Mouse (Mus musculus): ENCODE measurements around the gene Fth1. TPM values are rescaled to one million over a fixed set of nuclear protein-coding genes. Genes with fewer than 3 reads are reported as not detected.

The Fth1 gene
- polyA plus RNA-seq, 1 experiment = 777 TPM

GRCm38 (mm10) chr19:10015442-10015841 lies 35.0 kb downstream of the Fth1 start:
- TF ChIP-seq CTCF (IDR thresholded peaks at IDR 0.05; ENCODE audit: borderline replicate concordance, extremely low read depth, insufficient read depth, insufficient read length) (no peak), POLR2A (IDR thresholded peaks at IDR 0.05; ENCODE audit: borderline replicate concordance, extremely low read depth, insufficient read depth, insufficient read length, poor library complexity, severe bottlenecking) (no peak)
- no peak for DNase-seq (ENCODE audit: low read depth)

- TF ChIP-seq POLR2A (IDR thresholded peaks at IDR 0.05; ENCODE audit: borderline replicate concordance, extremely low read depth, insufficient read depth, insufficient read length, poor library complexity, severe bottlenecking) (no peak), CTCF (IDR thresholded peaks at IDR 0.05; ENCODE audit: borderline replicate concordance, extremely low read depth, insufficient read depth, insufficient read length) (no peak)
- no peak for DNase-seq (ENCODE audit: low read depth)
These were observed 35.8 kb downstream of the Fth1 start for GRCm38 (mm10) chr19:10016151-10016550.

DNA sequence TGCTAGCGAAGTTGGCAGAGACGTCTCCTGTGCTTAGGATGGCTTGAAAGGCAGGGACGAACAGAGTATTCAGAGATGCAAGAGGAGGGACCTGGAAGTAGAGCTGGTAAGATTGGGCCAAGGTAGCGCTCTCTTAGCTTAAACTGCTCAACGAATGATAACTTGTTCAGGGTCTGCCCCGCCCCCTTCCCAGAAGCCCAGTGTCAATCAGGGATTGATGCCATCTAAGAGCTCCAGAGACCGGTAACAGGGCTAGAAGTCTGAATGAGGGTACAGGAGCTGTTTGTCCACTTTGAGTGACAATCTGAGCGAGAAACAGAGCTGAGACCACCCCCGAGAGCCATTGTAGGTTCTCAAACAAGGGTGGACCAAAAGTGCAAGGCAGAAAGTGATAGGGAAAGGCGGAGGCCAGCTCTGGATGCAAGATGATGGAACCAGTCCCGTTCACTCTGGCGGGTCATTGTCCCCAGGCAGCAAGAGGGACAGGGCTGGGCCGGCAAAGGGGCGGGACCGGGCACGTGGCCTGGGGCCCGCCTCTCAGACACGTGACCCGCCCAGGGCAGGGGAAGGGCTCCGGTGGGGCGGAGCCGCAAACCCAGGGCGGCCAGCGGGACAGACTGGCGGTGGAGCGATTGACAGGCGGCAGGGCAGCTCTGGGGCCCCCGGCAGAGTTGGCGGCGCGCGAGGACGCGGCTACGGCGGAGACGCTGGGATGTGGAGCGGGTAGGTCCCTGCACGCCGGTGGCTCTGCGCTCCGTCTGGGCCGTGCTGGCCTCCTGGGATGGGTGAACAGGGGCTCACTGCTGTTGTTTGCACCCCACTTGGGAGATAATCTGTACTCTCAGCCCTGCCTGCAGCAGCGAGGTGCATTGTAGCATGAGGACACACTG lies 37.5 kb downstream of the Fth1 start:
- DNase-seq (ENCODE audit: low read depth) = peak; percentile 93
- TF ChIP-seq CTCF (IDR thresholded peaks at IDR 0.05; ENCODE audit: borderline replicate concordance, extremely low read depth, insufficient read depth, insufficient read length) = no peak
- peak; percentile 36 for TF ChIP-seq POLR2A (IDR thresholded peaks at IDR 0.05; ENCODE audit: borderline replicate concordance, extremely low read depth, insufficient read depth, insufficient read length, poor library complexity, severe bottlenecking)

DNA sequence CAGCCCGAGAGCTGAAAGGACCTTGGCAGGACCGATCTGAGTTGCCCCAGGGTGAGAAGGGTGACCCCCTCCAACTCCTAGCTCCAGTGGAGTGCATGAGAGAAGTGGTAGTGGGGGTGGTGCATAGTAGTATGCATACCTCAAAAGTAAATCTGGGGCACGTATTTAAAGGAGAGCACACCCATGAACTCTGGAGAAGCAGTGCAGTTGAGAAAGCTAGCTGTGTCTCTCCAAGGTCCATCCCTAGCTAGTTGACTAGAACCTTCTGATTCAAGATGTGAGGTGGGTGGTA lies 38.1 kb downstream of the Fth1 start:
- no peak for DNase-seq (ENCODE audit: low read depth)
- TF ChIP-seq POLR2A (IDR thresholded peaks at IDR 0.05; ENCODE audit: borderline replicate concordance, extremely low read depth, insufficient read depth, insufficient read length, poor library complexity, severe bottlenecking) = no peak
- TF ChIP-seq CTCF (IDR thresholded peaks at IDR 0.05; ENCODE audit: borderline replicate concordance, extremely low read depth, insufficient read depth, insufficient read length) = no peak

DNA sequence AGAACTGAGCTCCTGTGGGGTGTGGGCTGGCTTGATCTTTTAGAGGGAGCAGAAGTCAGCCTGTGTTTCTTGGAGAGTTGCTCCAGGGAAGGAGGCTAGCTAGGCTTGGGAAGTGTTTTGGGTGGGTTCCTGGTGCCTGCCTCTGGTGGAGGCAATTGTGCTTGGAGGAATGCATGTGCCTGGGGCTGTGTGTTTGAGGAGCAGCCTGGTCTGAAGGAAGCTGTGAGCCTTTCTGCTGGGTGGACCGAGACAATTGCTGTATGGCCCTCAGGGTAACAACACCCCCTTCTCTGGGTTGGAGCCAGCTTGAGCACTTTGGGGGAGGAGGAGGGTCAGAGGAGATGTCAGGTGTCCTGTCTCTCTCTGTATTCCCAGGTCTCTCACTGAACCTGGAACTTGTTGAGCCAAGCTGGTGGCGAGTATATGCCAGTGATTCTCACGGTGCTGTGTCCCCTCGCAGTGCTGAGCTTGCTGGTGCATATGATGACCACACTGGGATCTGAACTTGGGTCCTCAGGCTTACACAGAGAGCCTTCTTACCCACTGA lies 38.9 kb downstream of the Fth1 start:
- no peak for DNase-seq (ENCODE audit: low read depth)

DNA sequence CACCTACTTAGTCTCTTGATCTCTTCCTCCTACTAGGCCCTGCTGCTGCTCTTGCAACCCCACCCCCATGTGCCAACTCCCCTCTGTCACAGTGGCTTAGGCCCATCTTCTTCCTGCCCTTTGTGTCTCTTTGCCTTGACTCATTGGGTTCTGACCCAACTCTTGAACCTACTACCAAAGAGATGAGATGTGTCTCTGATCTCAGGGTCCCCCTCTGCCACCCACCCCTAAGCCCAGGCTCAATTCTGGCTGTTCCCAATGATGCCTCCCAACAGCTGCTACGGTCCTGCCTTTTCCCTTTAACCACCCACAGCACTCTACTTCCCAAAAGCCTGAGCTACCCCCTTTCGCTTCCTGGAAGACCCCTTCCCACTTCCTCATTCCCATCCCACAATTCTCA lies 41.6 kb downstream of the Fth1 start:
- no peak for DNase-seq (ENCODE audit: low read depth)
- TF ChIP-seq POLR2A (IDR thresholded peaks at IDR 0.05; ENCODE audit: borderline replicate concordance, extremely low read depth, insufficient read depth, insufficient read length, poor library complexity, severe bottlenecking) (no peak), CTCF (IDR thresholded peaks at IDR 0.05; ENCODE audit: borderline replicate concordance, extremely low read depth, insufficient read depth, insufficient read length) (no peak)

More for the DNA sequence above, 38.9 kb downstream of the Fth1 start:
- no peak for TF ChIP-seq CTCF (IDR thresholded peaks at IDR 0.05; ENCODE audit: borderline replicate concordance, extremely low read depth, insufficient read depth, insufficient read length)
- TF ChIP-seq POLR2A (IDR thresholded peaks at IDR 0.05; ENCODE audit: borderline replicate concordance, extremely low read depth, insufficient read depth, insufficient read length, poor library complexity, severe bottlenecking) = no peak

- DNase-seq (ENCODE audit: low read depth) = peak; percentile 63
These were observed 42.3 kb downstream of the Fth1 start for GRCm38 (mm10) chr19:10022414-10023303.

GRCm38 (mm10) chr19:10023304-10023758 lies 42.9 kb downstream of the Fth1 start:
- TF ChIP-seq CTCF (IDR thresholded peaks at IDR 0.05; ENCODE audit: borderline replicate concordance, extremely low read depth, insufficient read depth, insufficient read length) = no peak
- no peak for TF ChIP-seq POLR2A (IDR thresholded peaks at IDR 0.05; ENCODE audit: borderline replicate concordance, extremely low read depth, insufficient read depth, insufficient read length, poor library complexity, severe bottlenecking)
- DNase-seq (ENCODE audit: low read depth) = no peak

More at GRCm38 (mm10) chr19:10022414-10023303, 42.3 kb downstream of the Fth1 start:
- no peak for TF ChIP-seq POLR2A (IDR thresholded peaks at IDR 0.05; ENCODE audit: borderline replicate concordance, extremely low read depth, insufficient read depth, insufficient read length, poor library complexity, severe bottlenecking)
- peak; percentile 50; the same call in 1 of the 2 replicates for TF ChIP-seq CTCF (IDR thresholded peaks at IDR 0.05; ENCODE audit: borderline replicate concordance, extremely low read depth, insufficient read depth, insufficient read length)

GRCm38 (mm10) chr19:10025169-10025875 lies 44.9 kb downstream of the Fth1 start:
- DNase-seq (ENCODE audit: low read depth) = peak; percentile 75
- no peak for TF ChIP-seq CTCF (IDR thresholded peaks at IDR 0.05; ENCODE audit: borderline replicate concordance, extremely low read depth, insufficient read depth, insufficient read length)
- no peak for TF ChIP-seq POLR2A (IDR thresholded peaks at IDR 0.05; ENCODE audit: borderline replicate concordance, extremely low read depth, insufficient read depth, insufficient read length, poor library complexity, severe bottlenecking)

DNA sequence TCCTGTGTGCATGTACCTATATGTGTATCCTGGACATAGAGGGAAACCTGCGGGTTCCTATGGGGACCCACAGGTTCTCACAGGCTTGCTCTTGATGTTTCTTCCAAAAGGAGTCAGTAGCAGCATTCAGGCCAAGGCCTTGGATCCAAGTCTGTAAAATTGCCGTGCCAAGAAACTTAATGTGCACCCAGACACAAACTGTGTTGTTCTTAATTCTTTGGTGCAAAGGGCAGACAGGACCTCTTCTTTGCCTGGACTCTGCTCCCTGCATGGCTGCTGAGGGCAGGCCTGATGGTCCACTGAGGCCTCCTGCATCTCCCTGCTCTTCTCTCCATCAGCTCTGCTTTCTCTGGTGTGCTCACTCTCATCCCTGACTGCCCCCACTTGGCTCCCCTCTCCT lies 49.3 kb downstream of the Fth1 start:
- no peak for TF ChIP-seq CTCF (IDR thresholded peaks at IDR 0.05; ENCODE audit: borderline replicate concordance, extremely low read depth, insufficient read depth, insufficient read length)
- no peak for TF ChIP-seq POLR2A (IDR thresholded peaks at IDR 0.05; ENCODE audit: borderline replicate concordance, extremely low read depth, insufficient read depth, insufficient read length, poor library complexity, severe bottlenecking)
- no peak for DNase-seq (ENCODE audit: low read depth)
